ENCODE assay signal across 14 mouse cellular contexts in the genomic region with DNA sequence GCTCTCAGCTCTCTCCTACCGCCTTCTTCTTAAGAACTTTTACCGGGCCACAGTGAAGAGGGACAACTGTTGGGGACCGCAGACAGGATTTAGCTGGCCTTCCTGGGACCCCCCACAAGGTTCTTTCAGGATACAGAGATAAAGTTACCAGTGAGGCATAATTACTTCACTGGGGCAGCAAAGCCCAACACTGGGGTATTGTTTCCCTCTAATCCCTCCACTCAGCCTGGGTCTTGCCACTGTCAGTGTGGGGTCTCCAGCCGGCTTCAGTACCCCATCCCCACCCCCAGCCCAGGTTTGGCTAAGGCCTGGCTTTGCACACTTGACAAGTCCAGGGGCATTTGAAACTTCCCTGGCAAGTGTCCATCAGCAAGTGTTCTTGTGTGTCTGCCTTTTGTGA. TPM values are rescaled to one million over a fixed set of nuclear protein-coding genes. Genes with fewer than 3 reads are reported as not detected.
A peak's percentile ranks its signal among the peaks of the same experiment; 100 is the strongest.
DNase-seq lines count a peak whose midpoint lies in the region; ATAC-seq lines count a peak whose summit lies in the region.
"Had no signal": no experiment of that assay in that cellular context is flagged by ENCODE, and none has a peak within 500 bp of the region (broad histone marks: within the 10 kb centered on the region; RNA-seq: fewer than 3 reads in every experiment).

No protein-coding gene starts in this region.

- peak overlapping the region; percentile 42; the same call in 1 of the 2 replicates for H3K27ac ChIP-seq in kidney, embryonic 14.5 days (ENCODE audit: low read depth, low read length)
- H3K27ac ChIP-seq in forebrain, embryonic 15.5 days (replicated peaks), result peak overlapping the region; percentile 31; the same call in 1 of the 2 replicates
- H3K27ac ChIP-seq in midbrain, embryonic 12.5 days (replicated peaks), result peak overlapping the region; percentile 57
- H3K27ac ChIP-seq: stomach, embryonic 15.5 days had no signal

- no peaks in the 10 kb centered on the region for H3K9me3 ChIP-seq in kidney, embryonic 14.5 days (ENCODE audit: control insufficient read depth, low read length)
- H3K9me3 ChIP-seq in forebrain, embryonic 15.5 days, result no peaks in the 10 kb centered on the region
- H3K9me3 ChIP-seq in midbrain, embryonic 12.5 days, result no peaks in the 10 kb centered on the region
- H3K9me3 ChIP-seq: G1E; stomach, embryonic 15.5 days had no signal

- no peak overlapping the region for H3K4me3 ChIP-seq in kidney, embryonic 14.5 days (ENCODE audit: low read length)
- H3K4me3 ChIP-seq in forebrain, embryonic 15.5 days, result no peak overlapping the region
- H3K4me3 ChIP-seq in midbrain, embryonic 12.5 days, result no peak overlapping the region
- H3K4me3 ChIP-seq: stomach, embryonic 15.5 days had no signal

- no peak overlapping the region for H3K4me2 ChIP-seq in kidney, embryonic 14.5 days (replicated peaks; ENCODE audit: low read depth, low read length)
- H3K4me2 ChIP-seq in forebrain, embryonic 15.5 days (replicated peaks), result no peak overlapping the region
- H3K4me2 ChIP-seq in midbrain, embryonic 12.5 days (replicated peaks), result no peak overlapping the region
- H3K4me2 ChIP-seq: stomach, embryonic 15.5 days had no signal

- peaks cover 23% of the 10 kb centered on the region for H3K4me1 ChIP-seq in kidney, embryonic 14.5 days (ENCODE audit: control insufficient read depth, insufficient read depth, low read length)
- peaks cover 37% of the 10 kb centered on the region for H3K4me1 ChIP-seq in forebrain, embryonic 15.5 days
- peaks cover 44% of the 10 kb centered on the region for H3K4me1 ChIP-seq in midbrain, embryonic 12.5 days
- H3K4me1 ChIP-seq: stomach, embryonic 15.5 days had no signal

- no peaks in the 10 kb centered on the region for H3K27me3 ChIP-seq in kidney, embryonic 14.5 days (ENCODE audit: control insufficient read depth, insufficient read depth, low read length)
- no peaks in the 10 kb centered on the region for H3K27me3 ChIP-seq in forebrain, embryonic 15.5 days
- H3K27me3 ChIP-seq in midbrain, embryonic 12.5 days, result peaks cover 31% of the 10 kb centered on the region
- H3K27me3 ChIP-seq: stomach, embryonic 15.5 days had no signal

- 6% methylated on average over 4 of the region's 4 CpGs for WGBS in kidney, embryonic 14.5 days
- 3% methylated on average over 4 of the region's 4 CpGs for WGBS in forebrain, embryonic 15.5 days
- 3% methylated on average over 4 of the region's 4 CpGs for WGBS in midbrain, embryonic 12.5 days

- H3K36me3 ChIP-seq in kidney, embryonic 14.5 days (ENCODE audit: control insufficient read depth, insufficient read depth, low read length), result no peaks in the 10 kb centered on the region
- H3K36me3 ChIP-seq in forebrain, embryonic 15.5 days, result no peaks in the 10 kb centered on the region
- no peaks in the 10 kb centered on the region for H3K36me3 ChIP-seq in midbrain, embryonic 12.5 days
- H3K36me3 ChIP-seq: G1E; stomach, embryonic 15.5 days had no signal

- ATAC-seq in kidney, embryonic 14.5 days (ENCODE audit: low FRiP score, low TSS enrichment), result no peak
- ATAC-seq in forebrain, embryonic 15.5 days (replicated peaks), result no peak
- ATAC-seq in midbrain, embryonic 12.5 days (ENCODE audit: low FRiP score, low read depth), result peak; percentile 77

- no peak for DNase-seq in kidney, adult 8-10 months
- peak; percentile 41 for DNase-seq in embryo, embryonic 9.5 days (ENCODE audit: extremely low spot score)
- no peak for DNase-seq in layer of hippocampus, adult 18-20 months (ENCODE audit: low spot score in 2 of 2)
- DNase-seq in left cerebral cortex, adult 9 months (ENCODE audit: low spot score in 2 of 2), result no peak
- no peak for DNase-seq in T-cell, adult 2 months (ENCODE audit: low spot score)
- DNase-seq: cerebellum, adult 8-10 months; heart, postnatal 36 days; kidney, adult 18-20 months; thymus, postnatal 36 days had no signal

- no peak overlapping the region for H3K9ac ChIP-seq in kidney, embryonic 14.5 days (ENCODE audit: low read depth, low read length)
- H3K9ac ChIP-seq in forebrain, embryonic 15.5 days (replicated peaks), result no peak overlapping the region
- H3K9ac ChIP-seq in midbrain, embryonic 12.5 days (replicated peaks), result 0 out of 2 replicates have a peak overlapping the region, but pooled peaks have one; percentile 15
- H3K9ac ChIP-seq: stomach, embryonic 15.5 days had no signal

RNA-seq across cellular contexts. Expression of gene Nnat, which starts 45.5 kb away (rescaled TPM):
- 248 and 307 TPM in 2 replicates for polyA plus RNA-seq in kidney, embryonic 14.5 days (2014; fragmentation: Nextera tagmentation; extraction: Ambion mirVana)
- polyA plus RNA-seq in forebrain, embryonic 15.5 days (2015; fragmentation: Nextera tagmentation; extraction: Ambion mirVana), result 6,946 and 7,065 TPM in 2 replicates
- polyA plus RNA-seq in midbrain, embryonic 12.5 days (2016; fragmentation: Nextera tagmentation; extraction: Ambion mirVana), result 4,044 and 4,632 TPM in 2 replicates
- total RNA-seq in layer of hippocampus, adult 18-20 months (2021), result 100 to 1,000 TPM; 481 to 624 TPM
- total RNA-seq: G1E had no signal
- polyA plus RNA-seq: G1E had no signal

RNA-seq across cellular contexts. Expression of gene Blcap, which starts 56.7 kb away (rescaled TPM):
- 48.7 and 49.5 TPM in 2 replicates for polyA plus RNA-seq in kidney, embryonic 14.5 days (2014; fragmentation: Nextera tagmentation; extraction: Ambion mirVana)
- polyA plus RNA-seq in forebrain, embryonic 15.5 days (2015; fragmentation: Nextera tagmentation; extraction: Ambion mirVana), result 184 and 201 TPM in 2 replicates
- 132 and 149 TPM in 2 replicates for polyA plus RNA-seq in midbrain, embryonic 12.5 days (2016; fragmentation: Nextera tagmentation; extraction: Ambion mirVana)
- total RNA-seq in layer of hippocampus, adult 18-20 months (2021), result 100 to 1,000 TPM; 120 to 136 TPM

Comparison
In these comparisons a context has a peak if more than half of its experiments do, and no peak if none do; other contexts are left out.
1. RNA of gene Nnat, which starts 45.5 kb away (polyA plus RNA-seq): 6,946 to 7,065 TPM in forebrain, embryonic 15.5 days and 4,044 to 4,632 TPM in midbrain, embryonic 12.5 days; 248 to 307 TPM in kidney, embryonic 14.5 days; every median in the first group is over 10 times any median in the second.
2. Peak in every context shown above with its lines, with median percentiles within 50 percentile points of each other: H3K27ac ChIP-seq.